Comparison of ENCODE assay signal across 7 mouse cellular contexts in genomic region chr8:79208691-79209640, GRCm38 (mm10). TPM values are rescaled to one million over a fixed set of nuclear protein-coding genes. Genes with fewer than 3 reads are reported as not detected.
DNase-seq lines count a peak whose midpoint lies in the region; ATAC-seq lines count a peak whose summit lies in the region.

No protein-coding gene starts in this region.

- 3% methylated on average over 15 of the region's 15 CpGs for WGBS in embryonic facial prominence, embryonic 12.5 days
- 10% methylated on average over 15 of the region's 15 CpGs for WGBS in heart, embryonic 13.5 days
- 14% methylated on average over 15 of the region's 15 CpGs for WGBS in kidney, embryonic 15.5 days

- H3K27me3 ChIP-seq in embryonic facial prominence, embryonic 12.5 days, result no peaks in the 10 kb centered on the region
- H3K27me3 ChIP-seq in heart, embryonic 13.5 days (replicated peaks), result no peaks in the 10 kb centered on the region
- no peaks in the 10 kb centered on the region for H3K27me3 ChIP-seq in kidney, embryonic 15.5 days

- H3K4me2 ChIP-seq in embryonic facial prominence, embryonic 12.5 days (replicated peaks), result peak overlapping the region; percentile 44
- H3K4me2 ChIP-seq in heart, embryonic 13.5 days, result peak overlapping the region; percentile 75
- H3K4me2 ChIP-seq in kidney, embryonic 15.5 days, result peak overlapping the region; percentile 68

- peak; percentile 57; the same call in 1 of the 2 replicates for ATAC-seq in embryonic facial prominence, embryonic 12.5 days (ENCODE audit: insufficient number of reproducible peaks, insufficient read depth, low FRiP score, low TSS enrichment)
- ATAC-seq in heart, embryonic 13.5 days (ENCODE audit: extremely low read depth, insufficient number of reproducible peaks, low FRiP score, low TSS enrichment), result peak; percentile 55; the same call in 1 of the 2 replicates
- peak; percentile 82 for ATAC-seq in kidney, embryonic 15.5 days (replicated peaks; ENCODE audit: low FRiP score)

- peak overlapping the region; percentile 95 for H3K27ac ChIP-seq in embryonic facial prominence, embryonic 12.5 days
- peak overlapping the region; percentile 94 for H3K27ac ChIP-seq in heart, embryonic 13.5 days (replicated peaks)
- H3K27ac ChIP-seq in kidney, embryonic 15.5 days, result peak overlapping the region; percentile 87

- no peak overlapping the region; the same call in 1 of the 2 replicates for H3K4me3 ChIP-seq in embryonic facial prominence, embryonic 12.5 days
- H3K4me3 ChIP-seq in heart, embryonic 13.5 days, result peak overlapping the region; percentile 48
- H3K4me3 ChIP-seq in kidney, embryonic 15.5 days (replicated peaks), result peak overlapping the region; percentile 3; the same call in 1 of the 2 replicates

- DNase-seq in brain, adult 2 months (ENCODE audit: low read depth, low spot score), result peak; percentile 95
- DNase-seq in lung, postnatal 4 days, result peak; percentile 13 to 47
- DNase-seq in right cerebral cortex, postnatal 14 days, result no peak
- DNase-seq in right cerebral cortex, adult 18-20 months, result no peak

- H3K9ac ChIP-seq in embryonic facial prominence, embryonic 12.5 days, result peak overlapping the region; percentile 2
- H3K9ac ChIP-seq in heart, embryonic 13.5 days, result peak overlapping the region; percentile 80
- no peak overlapping the region for H3K9ac ChIP-seq in kidney, embryonic 15.5 days

- H3K36me3 ChIP-seq in embryonic facial prominence, embryonic 12.5 days, result no peaks in the 10 kb centered on the region
- H3K36me3 ChIP-seq in heart, embryonic 13.5 days, result no peaks in the 10 kb centered on the region
- H3K36me3 ChIP-seq in kidney, embryonic 15.5 days, result no peaks in the 10 kb centered on the region

- H3K9me3 ChIP-seq in embryonic facial prominence, embryonic 12.5 days, result no peaks in the 10 kb centered on the region
- H3K9me3 ChIP-seq in heart, embryonic 13.5 days, result no peaks in the 10 kb centered on the region
- no peaks in the 10 kb centered on the region for H3K9me3 ChIP-seq in kidney, embryonic 15.5 days (replicated peaks)

- peaks cover 30% of the 10 kb centered on the region for H3K4me1 ChIP-seq in embryonic facial prominence, embryonic 12.5 days
- H3K4me1 ChIP-seq in heart, embryonic 13.5 days, result peaks cover 52% of the 10 kb centered on the region
- peaks cover 31% of the 10 kb centered on the region for H3K4me1 ChIP-seq in kidney, embryonic 15.5 days

RNA-seq across cellular contexts. Expression of gene 1700011L22Rik, which starts 39.4 kb away (rescaled TPM):
- polyA plus RNA-seq in embryonic facial prominence, embryonic 12.5 days (2016; fragmentation: Nextera tagmentation; extraction: Ambion mirVana), result not detected in 2 replicates
- polyA plus RNA-seq in heart, embryonic 13.5 days (2015; fragmentation: Nextera tagmentation; extraction: Ambion mirVana), result not detected in 2 replicates
- not detected in 2 replicates for polyA plus RNA-seq in kidney, embryonic 15.5 days (2015; fragmentation: Nextera tagmentation; extraction: Ambion mirVana)

Comparison
In these comparisons a context has a peak if more than half of its experiments do, and no peak if none do; other contexts are left out.
1. DNase-seq: peak in brain, adult 2 months (single experiment) and lung, postnatal 4 days (2 of 2); none in right cerebral cortex, postnatal 14 days (single experiment) and right cerebral cortex, adult 18-20 months (single experiment).
2. Peak in every context shown above with its lines, with median percentiles within 50 percentile points of each other: ATAC-seq, H3K27ac ChIP-seq and H3K4me2 ChIP-seq.